Mouse (Mus musculus) neural tube, embryonic 11.5 days (tissue): ENCODE data around the gene Grtp1. TPM values are rescaled to one million over a fixed set of nuclear protein-coding genes. Genes with fewer than 3 reads are reported as not detected.

Experiments
- ATAC-seq: fragments of 200-750 bp; cut with Nextera tagmentation; 2 replicates; pipeline ENCODE4 v1.8.0; 2017; ENCODE audit warnings: moderate number of reproducible peaks, mild to moderate bottlenecking, moderate TSS enrichment, moderate library complexity; ENCODE audit not compliant: insufficient read depth, low FRiP score, low TSS enrichment
- DNase-seq: peaks from one replicate; pipeline ENCODE4 v3.0.0-alpha.2; 2015; ENCODE audit warnings: low spot score
- H3K27ac ChIP-seq: fragments of 300-500 bp; sonication (generic); 2 replicates; pipeline ENCODE4 v1.5.1; 2014; ENCODE audit warnings: low read depth, mild to moderate bottlenecking, low read length
- H3K27me3 ChIP-seq: fragments of 300-500 bp; sonication (generic); 2 replicates; pipeline ENCODE4 v1.6.1; 2014; ENCODE audit warnings: mild to moderate bottlenecking, low read length, mixed read lengths; ENCODE audit not compliant: control insufficient read depth, insufficient read depth
- H3K36me3 ChIP-seq: fragments of 300-500 bp; sonication (generic); 2 replicates; pipeline ENCODE4 v1.6.1; 2014; ENCODE audit warnings: mild to moderate bottlenecking, low read length, moderate library complexity, mixed read lengths; ENCODE audit not compliant: control insufficient read depth, insufficient read depth
- H3K4me1 ChIP-seq: fragments of 300-500 bp; sonication (generic); 2 replicates; pipeline ENCODE4 v1.6.1; 2014; ENCODE audit warnings: low read length, mixed read lengths; ENCODE audit not compliant: control insufficient read depth, insufficient read depth
- H3K4me2 ChIP-seq: fragments of 300-500 bp; sonication (generic); 2 replicates; pipeline ENCODE4 v1.6.1; 2014; ENCODE audit warnings: low read depth, mild to moderate bottlenecking, moderate library complexity
- H3K4me3 ChIP-seq: fragments of 300-500 bp; sonication (generic); 2 replicates; pipeline ENCODE4 v1.5.1; 2014; ENCODE audit warnings: low read depth, low read length
- H3K9ac ChIP-seq: fragments of 300-500 bp; sonication (generic); 2 replicates; pipeline ENCODE4 v1.6.1; 2014; ENCODE audit warnings: mild to moderate bottlenecking, low read length
- H3K9me3 ChIP-seq: fragments of 300-500 bp; sonication (generic); 2 replicates; pipeline ENCODE4 v1.6.1; 2016; ENCODE audit warnings: low read length; ENCODE audit not compliant: control insufficient read depth
- WGBS: fragments of 180-500 bp; shearing (Covaris S2); extraction: QIAGEN DNeasy Blood & Tissue Kit; methylation state at CpG from one replicate; pipeline ENCODE4 v1.1.7; 2014; 5-methylcytosine and 5-hydroxymethylcytosine counted together
- polyA plus RNA-seq: library from polyadenylated mRNA; unstranded; fragments of >200 nt; fragmentation: Nextera tagmentation; extraction: Ambion mirVana; gene quantifications from 2 replicates; pipeline ENCODE4 v1.2.1, GENCODE M21; 2014

Grtp1 gene
- polyA plus RNA-seq, 1 experiment from 2014 or later = 13.8 TPM

DNA sequence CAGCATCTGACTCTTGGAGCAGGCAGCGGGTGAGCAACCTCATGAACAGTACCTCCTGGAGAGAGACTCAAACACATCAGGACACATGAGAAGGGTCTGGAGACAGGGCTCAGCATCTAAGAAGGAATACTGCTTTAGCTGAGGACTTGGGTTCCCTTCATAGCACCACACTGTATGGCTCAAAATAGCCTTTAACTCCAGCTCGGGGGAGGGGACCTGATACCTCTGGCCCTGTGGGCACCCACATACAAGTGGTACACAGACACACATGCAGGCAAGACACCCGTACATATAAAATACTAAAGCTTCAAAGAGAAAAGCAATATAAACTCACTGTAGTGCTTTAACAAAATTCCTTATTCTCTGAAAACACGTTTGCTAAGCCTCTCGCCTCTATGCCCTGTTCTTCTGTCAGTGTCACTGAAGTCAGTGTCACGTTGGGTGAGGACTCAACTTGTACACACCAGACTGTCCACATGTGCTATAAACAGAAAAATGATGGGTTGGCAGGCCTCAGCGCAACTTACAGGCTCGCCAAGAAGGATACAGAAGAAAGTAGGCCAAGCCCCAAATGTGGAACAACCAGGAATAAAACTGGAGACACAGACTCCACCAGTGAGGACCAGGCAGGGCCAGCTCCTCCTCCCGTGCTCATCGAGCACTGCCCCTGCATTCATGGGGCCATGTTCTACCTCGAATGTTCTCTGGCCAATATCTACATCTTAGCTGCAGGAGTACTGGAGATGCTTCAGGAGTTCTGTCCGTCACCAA lies 43.9 kb downstream of the Grtp1 start:
- Histone ChIP-seq H3K36me3 (no peaks in the 10 kb centered on the region), H3K4me1 (peaks cover 5% of the 10 kb centered on the region), H3K9me3 (no peaks in the 10 kb centered on the region), H3K4me3 (no peak overlapping the region), H3K27me3 (no peaks in the 10 kb centered on the region), H3K9ac (no peak overlapping the region), H3K27ac (no peak overlapping the region), H3K4me2 (no peak overlapping the region)
- 74% methylated on average over 12 of the region's 12 CpGs for WGBS
- no peak for ATAC-seq
- DNase-seq = no peak

DNA sequence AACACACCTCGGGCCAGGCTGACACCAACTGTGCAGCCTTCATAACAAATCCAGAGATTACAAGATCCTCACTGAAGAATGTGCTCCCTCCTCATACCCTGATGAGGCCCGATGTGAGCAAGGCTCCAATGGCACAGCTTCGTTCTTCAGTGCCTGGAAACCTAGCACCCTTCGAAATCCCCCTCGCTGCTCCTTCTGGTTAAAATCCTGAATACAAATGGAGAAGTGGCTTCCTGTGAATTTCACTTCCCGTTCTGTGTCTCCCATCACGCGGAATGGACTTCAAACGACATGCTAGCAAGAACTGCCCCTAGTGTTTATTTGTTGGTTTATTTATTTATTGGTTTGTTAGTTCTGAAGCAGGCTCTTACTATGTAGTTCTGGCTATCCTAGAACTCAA lies 45.1 kb downstream of the Grtp1 start:
- no peaks in the 10 kb centered on the region for H3K9me3 ChIP-seq
- peaks cover 5% of the 10 kb centered on the region for H3K4me1 ChIP-seq
- H3K36me3 ChIP-seq = no peaks in the 10 kb centered on the region
- H3K27me3 ChIP-seq = no peaks in the 10 kb centered on the region
- ATAC-seq (no peak), DNase-seq (no peak)
- no peak overlapping the region for H3K9ac ChIP-seq
- H3K4me2 ChIP-seq = no peak overlapping the region
- WGBS = 79% methylated on average over 9 of the region's 9 CpGs
- no peak overlapping the region for H3K27ac ChIP-seq
- H3K4me3 ChIP-seq = no peak overlapping the region

DNA sequence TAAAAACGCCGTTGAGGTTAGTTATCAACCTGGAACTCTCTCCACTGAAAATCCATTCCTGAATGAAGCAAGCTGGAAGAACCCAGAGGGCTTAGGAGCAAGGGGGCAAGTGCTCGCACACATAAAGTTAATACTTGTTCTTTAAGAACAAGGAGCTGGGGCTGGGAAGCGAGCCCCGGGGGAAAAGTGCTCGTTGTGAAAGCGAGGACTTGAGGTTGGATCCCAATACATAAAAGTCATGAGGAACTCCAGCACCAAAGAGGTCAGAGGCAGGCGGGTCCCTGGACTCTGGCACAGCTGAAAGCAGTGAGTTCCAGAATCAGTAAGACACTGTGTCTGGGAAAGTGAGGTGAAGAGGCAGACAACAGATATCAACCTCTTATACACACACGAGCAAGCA lies 46.3 kb downstream of the Grtp1 start:
- no peaks in the 10 kb centered on the region for H3K27me3 ChIP-seq
- no peak for DNase-seq

DNA sequence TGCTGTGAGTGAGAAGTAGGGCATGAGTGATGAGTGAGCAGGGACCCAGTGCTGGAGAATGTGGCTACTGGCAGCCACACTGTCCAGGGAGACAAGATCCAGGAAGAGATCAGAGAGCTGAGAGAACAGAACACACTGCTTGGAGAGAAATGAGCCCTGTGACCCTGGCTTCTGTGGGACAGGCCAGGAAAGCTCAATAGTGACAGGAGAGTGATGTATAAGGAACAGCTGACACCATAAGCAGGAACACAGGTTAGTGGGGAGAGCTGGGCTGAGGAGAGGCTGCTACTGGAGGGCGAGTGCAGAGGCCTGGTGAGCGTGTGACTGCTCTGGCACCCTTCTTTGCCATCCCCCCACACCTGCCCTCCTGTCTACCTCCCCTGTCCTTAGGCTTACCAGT lies 49.5 kb downstream of the Grtp1 start:
- Histone ChIP-seq H3K27ac (no peak overlapping the region), H3K9ac (no peak overlapping the region), H3K4me3 (no peak overlapping the region), H3K27me3 (no peaks in the 10 kb centered on the region), H3K4me2 (no peak overlapping the region), H3K4me1 (no peaks in the 10 kb centered on the region), H3K36me3 (peaks cover 3% of the 10 kb centered on the region), H3K9me3 (no peaks in the 10 kb centered on the region)
- DNase-seq (no peak), ATAC-seq (no peak)
- WGBS = 74% methylated on average over 2 of the region's 2 CpGs

More for the DNA sequence above, 46.3 kb downstream of the Grtp1 start:
- Histone ChIP-seq H3K4me3 (no peak overlapping the region), H3K9ac (no peak overlapping the region), H3K4me1 (no peaks in the 10 kb centered on the region), H3K9me3 (no peaks in the 10 kb centered on the region), H3K27ac (no peak overlapping the region), H3K4me2 (no peak overlapping the region), H3K36me3 (peaks cover 2% of the 10 kb centered on the region; the same call in 1 of the 2 replicates)
- ATAC-seq = no peak
- 79% methylated on average over 9 of the region's 9 CpGs for WGBS

DNA sequence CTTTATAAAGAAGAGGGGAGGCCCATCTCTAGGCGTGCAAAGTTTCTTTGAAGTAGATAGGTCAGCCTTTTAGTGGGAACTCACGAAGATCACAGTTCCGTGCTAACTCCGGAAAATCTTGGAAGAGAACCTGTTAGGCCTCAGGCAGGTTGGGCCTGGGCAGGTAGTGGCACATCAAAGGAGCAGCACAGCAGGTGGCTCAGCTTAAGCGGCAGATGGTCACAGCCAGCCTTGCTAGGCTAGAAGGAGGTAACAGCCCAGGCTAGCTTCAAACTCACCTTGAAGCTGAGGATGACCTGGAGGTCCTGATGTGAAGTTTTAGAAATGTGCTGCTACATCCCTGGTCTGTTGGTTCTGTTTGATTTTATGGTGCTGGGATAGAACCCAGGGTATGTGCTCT lies 50.6 kb downstream of the Grtp1 start:
- DNase-seq (no peak), ATAC-seq (no peak)
- Histone ChIP-seq H3K4me3 (no peak overlapping the region), H3K36me3 (peaks cover 3% of the 10 kb centered on the region), H3K27me3 (no peaks in the 10 kb centered on the region), H3K27ac (no peak overlapping the region), H3K4me1 (no peaks in the 10 kb centered on the region), H3K9ac (no peak overlapping the region), H3K9me3 (no peaks in the 10 kb centered on the region), H3K4me2 (no peak overlapping the region)
- WGBS = 66% methylated on average over 5 of the region's 5 CpGs

DNA sequence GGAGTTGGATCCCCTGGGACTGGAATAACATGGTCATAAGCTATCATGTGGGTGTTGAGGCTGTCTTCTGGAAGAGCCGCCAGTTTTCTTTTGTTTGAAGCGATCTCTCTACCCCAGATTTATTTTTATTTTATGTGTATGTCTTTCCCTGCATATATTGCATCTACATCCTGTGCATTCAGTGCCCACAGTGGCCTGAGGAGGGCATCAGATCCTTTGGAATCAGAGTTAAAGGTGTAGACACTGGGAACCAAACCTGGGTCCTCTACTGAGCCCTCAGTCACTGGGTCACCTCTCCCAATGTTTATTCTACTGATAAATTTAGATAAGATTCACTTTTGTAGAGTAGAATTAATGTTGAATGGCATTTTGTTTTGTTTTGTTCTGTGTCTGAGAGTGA lies 51.1 kb downstream of the Grtp1 start:
- ATAC-seq (no peak), DNase-seq (no peak)
- no peak overlapping the region for H3K4me2 ChIP-seq
- no peaks in the 10 kb centered on the region for H3K4me1 ChIP-seq
- H3K9me3 ChIP-seq = no peaks in the 10 kb centered on the region
- H3K36me3 ChIP-seq = peaks cover 3% of the 10 kb centered on the region
- no peak overlapping the region for H3K27ac ChIP-seq
- H3K4me3 ChIP-seq = no peak overlapping the region
- 91% methylated on average over 2 of the region's 2 CpGs for WGBS
- no peak overlapping the region for H3K9ac ChIP-seq
- no peaks in the 10 kb centered on the region for H3K27me3 ChIP-seq

DNA sequence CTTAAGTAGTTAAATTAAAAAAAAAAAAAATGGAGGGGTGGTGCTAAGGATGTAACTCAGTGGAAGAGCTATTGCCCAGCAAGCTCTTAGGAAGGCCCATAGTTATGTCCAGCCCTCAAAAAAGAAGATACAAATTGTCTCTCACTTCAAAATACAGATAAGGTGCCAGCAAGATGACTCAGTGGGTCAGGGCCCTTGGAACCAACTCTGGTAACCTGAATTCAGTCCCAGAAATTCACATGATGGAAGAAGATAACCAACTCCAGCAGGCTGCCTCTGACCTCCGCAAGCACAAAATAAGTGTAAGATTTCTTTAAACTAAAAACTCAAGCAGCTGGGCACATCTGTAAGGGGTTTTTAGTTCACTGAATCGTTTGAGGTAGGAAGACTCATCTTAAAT lies 51.9 kb downstream of the Grtp1 start:
- H3K4me2 ChIP-seq = no peak overlapping the region
- H3K9me3 ChIP-seq = no peaks in the 10 kb centered on the region
- no peak for DNase-seq
- H3K27ac ChIP-seq = no peak overlapping the region
- H3K4me3 ChIP-seq = no peak overlapping the region
- H3K4me1 ChIP-seq = no peaks in the 10 kb centered on the region
- H3K27me3 ChIP-seq = no peaks in the 10 kb centered on the region
- ATAC-seq = no peak
- no peak overlapping the region for H3K9ac ChIP-seq
- 90% methylated on average over 2 of the region's 2 CpGs for WGBS
- peaks cover 3% of the 10 kb centered on the region for H3K36me3 ChIP-seq

DNA sequence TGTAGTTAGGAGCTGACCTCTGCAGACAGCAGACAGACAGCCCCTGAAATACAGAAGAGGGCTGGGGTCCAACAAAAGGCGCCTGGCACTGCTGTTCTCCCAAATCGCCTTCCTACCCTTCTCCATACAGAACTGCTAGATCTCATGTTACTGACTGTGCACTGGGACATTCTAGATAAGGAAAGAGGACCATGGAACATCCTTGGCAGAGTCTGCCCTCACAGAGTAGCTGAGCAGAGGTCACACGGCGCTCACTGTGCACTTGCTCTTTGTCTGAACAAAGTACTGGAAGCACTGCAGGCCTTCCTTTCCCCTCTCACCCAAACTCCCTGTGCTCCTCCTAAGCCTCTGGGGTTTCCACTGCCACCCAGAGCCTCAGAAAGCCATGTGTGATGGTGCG lies 58.7 kb downstream of the Grtp1 start:
- ATAC-seq = no peak
- WGBS = 95% methylated on average over 5 of the region's 5 CpGs

DNA sequence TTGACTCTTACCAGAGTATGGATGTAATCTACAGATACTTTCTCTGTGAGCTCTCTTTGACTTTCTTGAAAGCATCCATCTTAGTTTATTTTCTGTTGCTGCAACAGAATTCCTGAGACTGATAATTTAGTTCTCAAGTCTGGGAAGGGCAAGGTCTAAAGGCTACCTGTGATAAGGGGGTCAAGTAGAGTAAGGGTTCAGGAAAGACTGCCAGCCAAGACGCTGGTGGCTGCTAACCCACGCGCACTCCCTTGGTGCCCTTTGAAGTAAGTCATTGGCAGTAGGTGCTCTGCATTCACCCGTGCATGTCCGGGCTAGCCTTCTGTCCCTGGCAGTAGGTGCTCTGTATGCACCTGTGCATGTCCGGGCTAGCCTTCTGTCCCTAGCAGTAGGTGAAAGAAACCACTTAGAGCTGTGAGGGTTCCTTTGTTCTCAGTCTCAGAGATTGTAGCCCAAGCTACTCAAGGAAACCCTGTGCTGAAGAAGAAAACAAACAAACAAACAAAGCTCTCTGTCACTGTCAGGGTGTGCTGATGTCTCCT lies 60.7 kb downstream of the Grtp1 start:
- Histone ChIP-seq H3K4me3 (no peak overlapping the region), H3K36me3 (peaks cover 32% of the 10 kb centered on the region), H3K4me1 (no peaks in the 10 kb centered on the region), H3K27ac (no peak overlapping the region), H3K9me3 (no peaks in the 10 kb centered on the region), H3K4me2 (no peak overlapping the region), H3K9ac (no peak overlapping the region), H3K27me3 (no peaks in the 10 kb centered on the region)
- ATAC-seq (no peak), DNase-seq (no peak)
- 91% methylated on average over 6 of the region's 6 CpGs for WGBS

More for the DNA sequence above, 58.7 kb downstream of the Grtp1 start:
- no peaks in the 10 kb centered on the region for H3K27me3 ChIP-seq
- H3K4me1 ChIP-seq = no peaks in the 10 kb centered on the region
- H3K4me3 ChIP-seq = no peak overlapping the region
- peaks cover 29% of the 10 kb centered on the region for H3K36me3 ChIP-seq
- H3K9ac ChIP-seq = no peak overlapping the region
- no peak overlapping the region for H3K27ac ChIP-seq
- DNase-seq = no peak
- H3K9me3 ChIP-seq = no peaks in the 10 kb centered on the region
- no peak overlapping the region for H3K4me2 ChIP-seq
